In the genomic region with DNA sequence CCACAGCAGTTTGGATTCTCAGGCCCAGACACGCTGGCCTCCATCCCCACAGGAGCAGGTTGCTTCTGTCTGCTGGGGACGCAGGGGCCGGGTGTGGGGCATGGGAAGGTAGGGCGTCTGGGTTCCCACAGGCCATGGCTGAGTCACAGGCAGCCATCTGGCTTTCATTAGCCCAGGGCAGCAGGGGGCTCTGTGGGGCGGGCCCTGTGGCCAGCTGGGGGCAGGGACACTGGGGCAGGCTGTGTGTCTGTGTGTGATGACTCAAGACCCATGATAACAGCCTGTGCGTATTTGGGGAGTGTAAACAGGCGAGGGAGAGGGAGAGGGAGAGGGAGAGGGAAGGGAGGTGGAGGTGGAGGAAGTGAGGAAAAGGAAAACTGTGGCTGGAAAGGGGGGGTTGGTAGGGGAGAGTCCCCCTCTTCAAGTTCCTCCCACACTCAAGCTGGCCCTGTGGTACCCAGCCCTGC, we compare ENCODE assay signal across 9 mouse cellular contexts. TPM values are rescaled to one million over a fixed set of nuclear protein-coding genes. Genes with fewer than 3 reads are reported as not detected.
DNase-seq lines count a peak whose midpoint lies in the region; ATAC-seq lines count a peak whose summit lies in the region.
"Had no signal": no experiment of that assay in that cellular context is flagged by ENCODE, and none has a peak within 500 bp of the region (broad histone marks: within the 10 kb centered on the region; RNA-seq: fewer than 3 reads in every experiment).

No protein-coding gene starts in this region.

- ATAC-seq in heart, embryonic 13.5 days (ENCODE audit: extremely low read depth, insufficient number of reproducible peaks, low FRiP score, low TSS enrichment), result peak; percentile 41; the same call in 1 of the 2 replicates
- ATAC-seq in limb, embryonic 15.5 days (ENCODE audit: insufficient number of reproducible peaks, low FRiP score, low TSS enrichment, low read depth), result 0 out of 2 replicates have a peak, but pooled peaks have one; percentile 16

- 2% methylated on average over 7 of the region's 7 CpGs for WGBS in heart, embryonic 13.5 days
- 16% methylated on average over 7 of the region's 7 CpGs for WGBS in limb, embryonic 15.5 days

- no peak overlapping the region for H3K4me2 ChIP-seq in heart, embryonic 13.5 days
- H3K4me2 ChIP-seq in limb, embryonic 15.5 days, result no peak overlapping the region

- H3K27ac ChIP-seq in heart, embryonic 13.5 days (replicated peaks), result peak overlapping the region; percentile 82
- peak overlapping the region; percentile 61 for H3K27ac ChIP-seq in limb, embryonic 15.5 days

- H3K9ac ChIP-seq in heart, embryonic 13.5 days, result peak overlapping the region; percentile 74
- no peak overlapping the region for H3K9ac ChIP-seq in limb, embryonic 15.5 days

- DNase-seq in urinary bladder, adult 18-20 months (ENCODE audit: low spot score in 2 of 2), result peak; percentile 71 to 87
- DNase-seq in urinary bladder, postnatal 10 days (ENCODE audit: low spot score), result no peak
- peak; percentile 69 to 76 for DNase-seq in cerebellum, postnatal 36 days
- DNase-seq in splenic B cell, adult 2 months (ENCODE audit: low read depth, low spot score), result peak; percentile 20
- no peak for DNase-seq in testis, postnatal 10 days (ENCODE audit: low spot score)
- DNase-seq in kidney, postnatal 36 days, result no peak

- H3K4me1 ChIP-seq in heart, embryonic 13.5 days, result peaks cover 46% of the 10 kb centered on the region
- H3K4me1 ChIP-seq in limb, embryonic 15.5 days, result peaks cover 47% of the 10 kb centered on the region

- H3K4me3 ChIP-seq in heart, embryonic 13.5 days, result no peak overlapping the region
- no peak overlapping the region for H3K4me3 ChIP-seq in limb, embryonic 15.5 days
- H3K4me3 ChIP-seq: erythroblast, embryonic 14.5 days had no signal

- no peaks in the 10 kb centered on the region for H3K27me3 ChIP-seq in heart, embryonic 13.5 days (replicated peaks)
- no peaks in the 10 kb centered on the region for H3K27me3 ChIP-seq in limb, embryonic 15.5 days
- H3K27me3 ChIP-seq in splenic B cell, adult 2 months (ENCODE audit: control insufficient read depth, insufficient read depth, low read length, poor library complexity, severe bottlenecking), result no peaks in the 10 kb centered on the region

- peaks cover 44% of the 10 kb centered on the region for H3K36me3 ChIP-seq in heart, embryonic 13.5 days
- H3K36me3 ChIP-seq in limb, embryonic 15.5 days, result peaks cover 45% of the 10 kb centered on the region
- H3K36me3 ChIP-seq in splenic B cell, adult 2 months (ENCODE audit: control insufficient read depth, insufficient read depth, low read length, poor library complexity, severe bottlenecking), result peaks cover 13% of the 10 kb centered on the region

- no peaks in the 10 kb centered on the region for H3K9me3 ChIP-seq in heart, embryonic 13.5 days
- no peaks in the 10 kb centered on the region for H3K9me3 ChIP-seq in limb, embryonic 15.5 days

RNA-seq across cellular contexts. Expression of a gene that starts 7.1 kb away (rescaled TPM):
- 19.7 and 22.1 TPM in 2 replicates for polyA plus RNA-seq in heart, embryonic 13.5 days (2015; fragmentation: Nextera tagmentation; extraction: Ambion mirVana)
- polyA plus RNA-seq in limb, embryonic 15.5 days (2015; fragmentation: Nextera tagmentation; extraction: Ambion mirVana), result 23.1 and 23.4 TPM in 2 replicates

RNA-seq across cellular contexts. Expression of a gene that starts 25.0 kb away (rescaled TPM):
- 4.3 TPM in 2 replicates for polyA plus RNA-seq in heart, embryonic 13.5 days (2015; fragmentation: Nextera tagmentation; extraction: Ambion mirVana)
- 2.8 and 3.8 TPM in 2 replicates for polyA plus RNA-seq in limb, embryonic 15.5 days (2015; fragmentation: Nextera tagmentation; extraction: Ambion mirVana)

RNA-seq across cellular contexts. Expression of a gene that starts 31.2 kb away (rescaled TPM):
- polyA plus RNA-seq in heart, embryonic 13.5 days (2015; fragmentation: Nextera tagmentation; extraction: Ambion mirVana), result 30.8 and 32.8 TPM in 2 replicates
- polyA plus RNA-seq in limb, embryonic 15.5 days (2015; fragmentation: Nextera tagmentation; extraction: Ambion mirVana), result 24.9 and 29.1 TPM in 2 replicates

RNA-seq across cellular contexts. Expression of a gene that starts 36.8 kb away (rescaled TPM):
- polyA plus RNA-seq in heart, embryonic 13.5 days (2015; fragmentation: Nextera tagmentation; extraction: Ambion mirVana), result 1.4 and 1.5 TPM in 2 replicates
- polyA plus RNA-seq in limb, embryonic 15.5 days (2015; fragmentation: Nextera tagmentation; extraction: Ambion mirVana), result 3.0 TPM in 2 replicates

RNA-seq across cellular contexts. Expression of a gene that starts 42.8 kb away (rescaled TPM):
- 38.1 and 38.8 TPM in 2 replicates for polyA plus RNA-seq in heart, embryonic 13.5 days (2015; fragmentation: Nextera tagmentation; extraction: Ambion mirVana)
- 46.3 and 53.7 TPM in 2 replicates for polyA plus RNA-seq in limb, embryonic 15.5 days (2015; fragmentation: Nextera tagmentation; extraction: Ambion mirVana)

Comparison
In these comparisons a context has a peak if more than half of its experiments do, and no peak if none do; other contexts are left out.
1. DNase-seq: peak in urinary bladder, adult 18-20 months (2 of 2), cerebellum, postnatal 36 days (2 of 2) and splenic B cell, adult 2 months (single experiment); none in urinary bladder, postnatal 10 days (single experiment), testis, postnatal 10 days (single experiment) and kidney, postnatal 36 days (0 of 2).